Mouse (Mus musculus) kidney, postnatal 0 days (tissue): ENCODE results near the gene Rhobtb3. TPM values are rescaled to one million over a fixed set of nuclear protein-coding genes. Genes with fewer than 3 reads are reported as not detected.
"Not testable (repeated sequence)": the region's sequence is repeated elsewhere in the genome, so short reads cannot be mapped to it uniquely, and the experiment has no call there.

ENCODE experiments used
- ATAC-seq: fragments of 200-750 bp; cut with Nextera tagmentation; replicated peaks from 2 replicates; pipeline ENCODE4 v1.8.0; 2017; ENCODE audit warnings: low read depth, moderate number of reproducible peaks, moderate TSS enrichment, moderate library complexity; ENCODE audit not compliant: low FRiP score
- DNase-seq: peaks from one replicate; pipeline ENCODE4 v3.0.0-alpha.2; 2016; ENCODE audit warnings: low spot score
- H3K27ac ChIP-seq: fragments of 300-500 bp; sonication (generic); 2 replicates; pipeline ENCODE4 v1.5.1; 2014; ENCODE audit warnings: mild to moderate bottlenecking
- H3K27me3 ChIP-seq: fragments of 300-500 bp; sonication (generic); 2 replicates; pipeline ENCODE4 v1.6.1; 2014; ENCODE audit warnings: low read length, mixed read lengths; ENCODE audit not compliant: insufficient read depth
- H3K36me3 ChIP-seq: fragments of 300-500 bp; sonication (generic); 2 replicates; pipeline ENCODE4 v1.6.1; 2014; ENCODE audit warnings: low read length, mixed read lengths; ENCODE audit not compliant: insufficient read depth
- H3K4me1 ChIP-seq: fragments of 300-500 bp; sonication (generic); replicated peaks from 2 replicates; pipeline ENCODE4 v1.6.1; 2014; ENCODE audit warnings: antibody characterized with exemption, low read length, mixed read lengths; ENCODE audit not compliant: insufficient read depth
- H3K4me2 ChIP-seq: fragments of 300-500 bp; sonication (generic); 2 replicates; pipeline ENCODE4 v1.6.1; 2014; ENCODE audit warnings: mild to moderate bottlenecking, low read length, moderate library complexity, mixed read lengths
- H3K4me3 ChIP-seq: fragments of 300-500 bp; sonication (generic); replicated peaks from 2 replicates; pipeline ENCODE4 v1.5.1; 2014; ENCODE audit warnings: low read depth, low read length
- H3K9ac ChIP-seq: fragments of 300-500 bp; sonication (generic); 2 replicates; pipeline ENCODE4 v1.6.1; 2014; ENCODE audit warnings: low read depth, low read length
- H3K9me3 ChIP-seq: fragments of 300-500 bp; sonication (generic); replicated peaks from 2 replicates; pipeline ENCODE4 v1.6.1; 2016; ENCODE audit warnings: low read length, inconsistent platforms, mixed read lengths
- CTCF ChIP-seq: IDR thresholded peaks from 2 replicates; pipeline ENCODE4 v1.5.1; 2016; ENCODE audit warnings: antibody characterized with exemption, low read depth, mild to moderate bottlenecking, moderate library complexity
- WGBS: fragments of 180-500 bp; shearing (Covaris S2); extraction: QIAGEN DNeasy Blood & Tissue Kit; methylation state at CpG from one replicate; pipeline ENCODE4 v1.1.7; 2014; 5-methylcytosine and 5-hydroxymethylcytosine counted together
- polyA plus RNA-seq: library from polyadenylated mRNA; unstranded; fragments of >200 nt; fragmentation: Nextera tagmentation; extraction: Ambion mirVana; gene quantifications from 2 replicates; pipeline ENCODE4 v1.2.1, GENCODE M21; 2015

Rhobtb3 gene
- polyA plus RNA-seq, 1 experiment from 2014 or later: 27.6 TPM

- Histone ChIP-seq H3K4me3 (no peak overlapping the region), H3K4me2 (no peak overlapping the region), H3K4me1 (no peaks in the 10 kb centered on the region), H3K9ac (no peak overlapping the region), H3K9me3 (no peaks in the 10 kb centered on the region), H3K36me3 (no peaks in the 10 kb centered on the region), H3K27ac (no peak overlapping the region), H3K27me3 (no peaks in the 10 kb centered on the region)
- no peak for ATAC-seq
- no peak for DNase-seq
- no peak for TF ChIP-seq CTCF
- 87% methylated on average over 3 of the region's 3 CpGs for WGBS
Observed at GRCm38 (mm10) chr13:75879756-75880155, 64.0 kb downstream of the Rhobtb3 start.

- ATAC-seq: peak; percentile 62; the same call in 1 of the 2 replicates
- DNase-seq: peak; percentile 89
- no peak overlapping the region for H3K27ac ChIP-seq
- H3K27me3 ChIP-seq: no peaks in the 10 kb centered on the region
- no peaks in the 10 kb centered on the region for H3K9me3 ChIP-seq
- peak; percentile 88 for TF ChIP-seq CTCF
- no peak overlapping the region for H3K9ac ChIP-seq
- H3K4me1 ChIP-seq: no peaks in the 10 kb centered on the region
- no peak overlapping the region for H3K4me3 ChIP-seq
- H3K36me3 ChIP-seq: 0 out of 2 replicates have a peak, but pooled peaks cover 2% of the 10 kb centered on the region
- H3K4me2 ChIP-seq: no peak overlapping the region
Observed at GRCm38 (mm10) chr13:75877907-75878306, 65.8 kb downstream of the Rhobtb3 start.

GRCm38 (mm10) chr13:75876592-75876991 is 67.1 kb downstream of the Rhobtb3 start:
- H3K27ac ChIP-seq: no peak overlapping the region
- peaks cover 8% of the 10 kb centered on the region for H3K36me3 ChIP-seq
- no peak overlapping the region for H3K9ac ChIP-seq
- 85% methylated on average over 6 of the region's 6 CpGs for WGBS
- H3K9me3 ChIP-seq: no peaks in the 10 kb centered on the region
- H3K27me3 ChIP-seq: no peaks in the 10 kb centered on the region
- H3K4me1 ChIP-seq: no peaks in the 10 kb centered on the region
- DNase-seq: no peak
- H3K4me3 ChIP-seq: no peak overlapping the region
- ATAC-seq: no peak
- no peak for TF ChIP-seq CTCF
- no peak overlapping the region for H3K4me2 ChIP-seq

- not testable (repeated sequence) for H3K4me1 ChIP-seq, H3K27me3 ChIP-seq, H3K9ac ChIP-seq, ATAC-seq, DNase-seq, H3K4me2 ChIP-seq, H3K36me3 ChIP-seq, H3K27ac ChIP-seq, H3K4me3 ChIP-seq, H3K9me3 ChIP-seq
- 78% methylated on average over 7 of the region's 7 CpGs for WGBS
Observed at GRCm38 (mm10) chr13:75876188-75876587, 67.5 kb downstream of the Rhobtb3 start.

- H3K9ac ChIP-seq: no peak overlapping the region
- no peaks in the 10 kb centered on the region for H3K27me3 ChIP-seq
- H3K4me3 ChIP-seq: no peak overlapping the region
- H3K4me1 ChIP-seq: no peaks in the 10 kb centered on the region
- no peak for ATAC-seq
- 89% methylated on average over 4 of the region's 4 CpGs for WGBS
- no peaks in the 10 kb centered on the region for H3K9me3 ChIP-seq
- no peak overlapping the region for H3K27ac ChIP-seq
- peaks cover 9% of the 10 kb centered on the region for H3K36me3 ChIP-seq
- TF ChIP-seq CTCF: no peak
- no peak for DNase-seq
- no peak overlapping the region for H3K4me2 ChIP-seq
Observed at GRCm38 (mm10) chr13:75874608-75875376, 68.9 kb downstream of the Rhobtb3 start.

- no peak for DNase-seq
- no peak overlapping the region for H3K4me2 ChIP-seq
- H3K4me1 ChIP-seq: no peaks in the 10 kb centered on the region
- H3K27ac ChIP-seq: no peak overlapping the region
- no peaks in the 10 kb centered on the region for H3K9me3 ChIP-seq
- no peaks in the 10 kb centered on the region for H3K27me3 ChIP-seq
- no peak for ATAC-seq
- H3K4me3 ChIP-seq: no peak overlapping the region
- WGBS: 66% methylated on average over 2 of the region's 2 CpGs
- no peak overlapping the region for H3K9ac ChIP-seq
- peaks cover 7% of the 10 kb centered on the region for H3K36me3 ChIP-seq
- no peak for TF ChIP-seq CTCF
Observed at GRCm38 (mm10) chr13:75867876-75868275, 75.8 kb downstream of the Rhobtb3 start.
